17 mouse cellular contexts compared by ENCODE assay signal in genomic region chr8:70549412-70550184, GRCm38 (mm10). TPM values are rescaled to one million over a fixed set of nuclear protein-coding genes. Genes with fewer than 3 reads are reported as not detected.
DNase-seq lines count a peak whose midpoint lies in the region; ATAC-seq and TF ChIP-seq lines count a peak whose summit lies in the region.
"Had no signal": no experiment of that assay in that cellular context is flagged by ENCODE, and none has a peak within 500 bp of the region (broad histone marks: within the 10 kb centered on the region; RNA-seq: fewer than 3 reads in every experiment).

No protein-coding gene starts in this region.

- 91% methylated on average over 10 of the region's 10 CpGs for WGBS in lung, postnatal 0 days
- 86% methylated on average over 10 of the region's 10 CpGs for WGBS in lung, adult 2 months
- 35% methylated on average over 10 of the region's 10 CpGs for WGBS in macrophage (ENCODE audit: missing documents)

- TF ChIP-seq CTCF in lung, postnatal 0 days (IDR thresholded peaks at IDR 0.05): peak; percentile 11; the same call in 1 of the 2 replicates
- no peak for TF ChIP-seq CTCF in lung, adult 2 months (IDR thresholded peaks at IDR 0.05; ENCODE audit: insufficient read depth, low read length)

- H3K9me3 ChIP-seq in lung, postnatal 0 days (ENCODE audit: low read length): no peaks in the 10 kb centered on the region
- H3K9me3 ChIP-seq: forebrain, embryonic 15.5 days; G1E; heart, embryonic 10.5 days had no signal

- no peak overlapping the region for H3K27ac ChIP-seq in lung, postnatal 0 days (ENCODE audit: low read length)
- H3K27ac ChIP-seq in macrophage: peak overlapping the region; percentile 92
- H3K27ac ChIP-seq: forebrain, embryonic 15.5 days; heart, embryonic 10.5 days; left cerebral cortex, adult 2 months had no signal

- H3K27me3 ChIP-seq in lung, postnatal 0 days (replicated peaks; ENCODE audit: insufficient read depth, low read length): no peaks in the 10 kb centered on the region
- H3K27me3 ChIP-seq: forebrain, embryonic 15.5 days had no signal

- no peak overlapping the region for H3K9ac ChIP-seq in lung, postnatal 0 days (replicated peaks; ENCODE audit: low read depth)
- H3K9ac ChIP-seq: forebrain, embryonic 15.5 days had no signal

- H3K4me2 ChIP-seq in lung, postnatal 0 days (replicated peaks; ENCODE audit: low read depth, low read length): no peak overlapping the region
- H3K4me2 ChIP-seq: forebrain, embryonic 15.5 days had no signal

- H3K36me3 ChIP-seq in lung, postnatal 0 days (ENCODE audit: insufficient read depth, low read length): no peaks in the 10 kb centered on the region
- H3K36me3 ChIP-seq in macrophage (ENCODE audit: inconsistent target): no peaks in the 10 kb centered on the region
- H3K36me3 ChIP-seq: forebrain, embryonic 15.5 days; heart, embryonic 10.5 days had no signal

- no peak for TF ChIP-seq POLR2A in lung, adult 2 months (IDR thresholded peaks at IDR 0.05; ENCODE audit: borderline replicate concordance, extremely low read depth, low read depth, low read length)

- ATAC-seq in lung, postnatal 0 days: no peak
- ATAC-seq: forebrain, embryonic 15.5 days had no signal

- no peak for DNase-seq in lung, postnatal 0 days (ENCODE audit: low spot score)
- no peak for DNase-seq in lung, adult 2 months
- peak; percentile 54 to 66 for DNase-seq in CD8-positive naive resting alpha-beta T cell, adult 2 months (ENCODE audit: low read depth in 2 of 2, low spot score in 2 of 2)
- peak; percentile 79 for DNase-seq in T-cell, adult 2 months (ENCODE audit: low spot score)
- no peak for DNase-seq in kidney, adult 11 months
- DNase-seq in spleen, adult 12 weeks (ENCODE audit: low spot score): no peak
- DNase-seq in kidney, postnatal 14 days: no peak
- DNase-seq: cerebellum, adult 11-12 months; gastrocnemius, postnatal 10 days; heart, postnatal 4 days; kidney, adult 18-20 months; right cerebral cortex, adult 18-20 months had no signal

- no peak for TF ChIP-seq EP300 in lung, postnatal 0 days (IDR thresholded peaks at IDR 0.05)

- peaks cover 27% of the 10 kb centered on the region for H3K4me1 ChIP-seq in lung, postnatal 0 days (ENCODE audit: insufficient read depth, low read depth, low read length)
- peaks cover 40% of the 10 kb centered on the region for H3K4me1 ChIP-seq in lung, adult 2 months (ENCODE audit: control insufficient read depth, insufficient read depth, low read length)

- peaks cover 100% of the 10 kb centered on the region for H3K79me2 ChIP-seq in macrophage (ENCODE audit: inconsistent target)

- no peak overlapping the region for H3K4me3 ChIP-seq in lung, postnatal 0 days (ENCODE audit: low read depth, low read length)
- H3K4me3 ChIP-seq in lung, adult 2 months (replicated peaks; ENCODE audit: extremely low read depth, low read depth, low read length): no peak overlapping the region
- H3K4me3 ChIP-seq in macrophage (ENCODE audit: inconsistent target): no peak overlapping the region
- H3K4me3 ChIP-seq: forebrain, embryonic 15.5 days; heart, embryonic 10.5 days; left cerebral cortex, adult 2 months had no signal

RNA-seq across cellular contexts. Expression of gene Ell, which starts 10.3 kb away (rescaled TPM):
- polyA plus RNA-seq in lung, postnatal 0 days (2015; fragmentation: Nextera tagmentation; extraction: Ambion mirVana): 11.8 and 13.0 TPM in 2 replicates
- polyA plus RNA-seq in lung, adult 2 months (2012; rRNA removed): 29.6 and 32.9 TPM in 2 replicates
- 10 to 100 TPM in 25 of 26 experiments, 1 to 10 TPM in 1; 10.0 to 82.2 (median 37.5) TPM for total RNA-seq in macrophage (2018; cell fraction: chromatin; rRNA removed)
- 10 to 100 TPM in 24 of 26 experiments, 1 to 10 TPM in 2; 8.3 to 29.0 (median 18.3) TPM for total RNA-seq in macrophage (2018; cell fraction: cytosol; rRNA removed)
- 10 to 100 TPM; 10.8 to 65.2 (median 25.1) TPM for total RNA-seq in macrophage (2018; cell fraction: nucleus; rRNA removed)
- polyA plus RNA-seq in macrophage (2018): 18.8 to 33.9 TPM (median 21.7 TPM) in 3 replicates

RNA-seq across cellular contexts. Expression of gene Kxd1, which starts 21.8 kb away (rescaled TPM):
- polyA plus RNA-seq in lung, postnatal 0 days (2015; fragmentation: Nextera tagmentation; extraction: Ambion mirVana): 56.1 and 62.4 TPM in 2 replicates
- 48.7 and 54.6 TPM in 2 replicates for polyA plus RNA-seq in lung, adult 2 months (2012; rRNA removed)
- total RNA-seq in macrophage (2018; cell fraction: chromatin; rRNA removed): 10 to 100 TPM in 24 of 26 experiments, 1 to 10 TPM in 2; 8.3 to 50.5 (median 27.0) TPM
- 10 to 100 TPM; 46.2 to 87.2 (median 60.2) TPM for total RNA-seq in macrophage (2018; cell fraction: cytosol; rRNA removed)
- 10 to 100 TPM; 15.4 to 47.1 (median 25.6) TPM for total RNA-seq in macrophage (2018; cell fraction: nucleus; rRNA removed)
- 50.0 to 80.3 TPM (median 65.4 TPM) in 3 replicates for polyA plus RNA-seq in macrophage (2018)

RNA-seq across cellular contexts. Expression of gene Fkbp8, which starts 22.1 kb away (rescaled TPM):
- polyA plus RNA-seq in lung, postnatal 0 days (2015; fragmentation: Nextera tagmentation; extraction: Ambion mirVana): 222 and 228 TPM in 2 replicates
- 361 and 369 TPM in 2 replicates for polyA plus RNA-seq in lung, adult 2 months (2012; rRNA removed)
- total RNA-seq in macrophage (2018; cell fraction: chromatin; rRNA removed): 100 to 1,000 TPM; 130 to 375 (median 241) TPM
- 100 to 1,000 TPM; 162 to 236 (median 198) TPM for total RNA-seq in macrophage (2018; cell fraction: cytosol; rRNA removed)
- total RNA-seq in macrophage (2018; cell fraction: nucleus; rRNA removed): 100 to 1,000 TPM; 137 to 299 (median 210) TPM
- 103 to 188 TPM (median 181 TPM) in 3 replicates for polyA plus RNA-seq in macrophage (2018)

RNA-seq across cellular contexts. Expression of gene Uba52, which starts 39.0 kb away (rescaled TPM):
- polyA plus RNA-seq in lung, postnatal 0 days (2015; fragmentation: Nextera tagmentation; extraction: Ambion mirVana): 723 and 836 TPM in 2 replicates
- polyA plus RNA-seq in lung, adult 2 months (2012; rRNA removed): 370 and 371 TPM in 2 replicates
- total RNA-seq in macrophage (2018; cell fraction: chromatin; rRNA removed): 100 to 1,000 TPM in 1 of 26 experiments, 10 to 100 TPM in 25; 15.6 to 152 (median 42.1) TPM
- 1,000 to 10,000 TPM in 13 of 26 experiments, 100 to 1,000 TPM in 13; 668 to 1,500 (median 1,029) TPM for total RNA-seq in macrophage (2018; cell fraction: cytosol; rRNA removed)
- 100 to 1,000 TPM in 21 of 26 experiments, 10 to 100 TPM in 5; 73.7 to 183 (median 129) TPM for total RNA-seq in macrophage (2018; cell fraction: nucleus; rRNA removed)
- polyA plus RNA-seq in macrophage (2018): 907 to 1,116 TPM (median 1,045 TPM) in 3 replicates

RNA-seq across cellular contexts. Expression of gene Rex1bd, which starts 43.0 kb away (rescaled TPM):
- polyA plus RNA-seq in lung, postnatal 0 days (2015; fragmentation: Nextera tagmentation; extraction: Ambion mirVana): 103 and 117 TPM in 2 replicates
- 145 and 178 TPM in 2 replicates for polyA plus RNA-seq in lung, adult 2 months (2012; rRNA removed)
- 10 to 100 TPM in 18 of 26 experiments, 1 to 10 TPM in 8; 4.0 to 44.4 (median 19.7) TPM for total RNA-seq in macrophage (2018; cell fraction: chromatin; rRNA removed)
- total RNA-seq in macrophage (2018; cell fraction: cytosol; rRNA removed): 100 to 1,000 TPM in 7 of 26 experiments, 10 to 100 TPM in 19; 62.5 to 111 (median 90.4) TPM
- 10 to 100 TPM in 25 of 26 experiments, 1 to 10 TPM in 1; 7.9 to 67.7 (median 32.9) TPM for total RNA-seq in macrophage (2018; cell fraction: nucleus; rRNA removed)
- 37.3 to 87.0 TPM (median 75.4 TPM) in 3 replicates for polyA plus RNA-seq in macrophage (2018)

Comparison
In these comparisons a context has a peak if more than half of its experiments do, and no peak if none do; other contexts are left out.
1. DNase-seq: peak in CD8-positive naive resting alpha-beta T cell, adult 2 months (2 of 2) and T-cell, adult 2 months (single experiment); none in lung, postnatal 0 days (single experiment), lung, adult 2 months (single experiment), kidney, adult 11 months (single experiment), spleen, adult 12 weeks (single experiment) and kidney, postnatal 14 days (single experiment).